Mouse (Mus musculus) thymus, adult 2 months (tissue): ENCODE results near the gene Rab30.

Source experiments
- CTCF ChIP-seq: fragments of 200-500 bp; IDR thresholded peaks from 2 replicates; pipeline ENCODE4 v1.5.1; 2012; ENCODE audit warnings: mild to moderate bottlenecking, control low read depth, low read length, moderate library complexity, borderline replicate concordance; ENCODE audit not compliant: control insufficient read depth, poor library complexity, insufficient read depth; ENCODE audit errors: extremely low read depth
- POLR2A ChIP-seq: fragments of 200-500 bp; IDR thresholded peaks from 2 replicates; pipeline ENCODE4 v1.6.1; 2012; ENCODE audit warnings: mild to moderate bottlenecking, low read length, control low read depth, moderate library complexity; ENCODE audit not compliant: control insufficient read depth, poor library complexity, insufficient read depth; ENCODE audit errors: extremely low read depth

DNA sequence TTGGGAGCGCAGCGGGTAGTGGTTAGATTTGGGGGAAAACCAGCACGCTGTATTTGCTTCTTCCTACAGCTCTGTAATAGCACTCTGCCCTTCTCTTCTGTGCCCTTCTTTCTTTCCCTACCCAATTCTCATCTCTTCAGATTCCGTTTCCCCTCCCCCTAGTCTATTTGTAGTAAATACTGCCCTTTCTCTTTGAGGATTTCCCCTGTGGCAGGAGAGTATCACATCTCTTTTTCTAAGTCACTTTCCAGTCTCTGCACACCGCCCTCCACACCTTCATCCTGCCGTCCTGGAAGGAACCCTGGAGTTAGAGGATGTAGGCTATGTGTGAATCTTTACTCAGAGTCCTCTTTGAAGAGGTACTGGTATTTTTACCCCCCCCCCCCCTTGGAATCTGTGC lies 1.9 kb downstream of the Rab30 start:
- TF ChIP-seq POLR2A (no peak), CTCF (no peak)
